Mouse (Mus musculus): ENCODE results near the gene Capza3.

Gene Capza3

GRCm38 (mm10) chr6:140040952-140041351 is at the start of gene Capza3:
Gene Capza3, plus strand, starts transcription at chr6:140041252.
- no peak for DNase-seq (ENCODE audit: low spot score in 2 of 2)

- no peak for DNase-seq (ENCODE audit: low spot score in 2 of 2)
Observed at GRCm38 (mm10) chr6:140005181-140005580, 35.9 kb upstream of the Capza3 start.

- no peak for DNase-seq (ENCODE audit: low spot score in 2 of 2)
Observed at GRCm38 (mm10) chr6:140024404-140024803, 16.6 kb upstream of the Capza3 start.

- DNase-seq (ENCODE audit: low spot score in 2 of 2) = no peak
Observed at GRCm38 (mm10) chr6:140041357-140041756, 305 bp downstream of the Capza3 start, which contains the start of gene Plcz1. Gene Plcz1, minus strand, starts transcription at chr6:140041457.

GRCm38 (mm10) chr6:140051476-140051875 is 10.4 kb downstream of the Capza3 start:
- DNase-seq (ENCODE audit: low spot score in 2 of 2) = no peak

GRCm38 (mm10) chr6:140054271-140054928 is 13.3 kb downstream of the Capza3 start:
- peak; percentile 38 to 44 for DNase-seq (ENCODE audit: low spot score in 2 of 2)

GRCm38 (mm10) chr6:140069177-140069576 is 28.1 kb downstream of the Capza3 start:
- no peak for DNase-seq (ENCODE audit: low spot score in 2 of 2)

GRCm38 (mm10) chr6:140080933-140081332 is 39.9 kb downstream of the Capza3 start:
- DNase-seq (ENCODE audit: low spot score in 2 of 2) = no peak

GRCm38 (mm10) chr6:140081739-140082138 is 40.7 kb downstream of the Capza3 start:
- no peak for DNase-seq (ENCODE audit: low spot score in 2 of 2)

GRCm38 (mm10) chr6:140089855-140090254 is 48.8 kb downstream of the Capza3 start:
- DNase-seq (ENCODE audit: low spot score in 2 of 2) = no peak

Data from right cerebral cortex, postnatal 10 days (tissue).